Mouse (Mus musculus) forebrain, embryonic 12.5 days (tissue): ENCODE measurements around the gene Crybg3. TPM values are rescaled to one million over a fixed set of nuclear protein-coding genes. Genes with fewer than 3 reads are reported as not detected.
A peak's percentile ranks its signal among the peaks of the same experiment; 100 is the strongest.

Experiments used
- ATAC-seq: fragments of 200-750 bp; cut with Nextera tagmentation; 2 replicates; pipeline ENCODE4 v1.8.0; 2017; ENCODE audit warnings: moderate TSS enrichment; ENCODE audit not compliant: low FRiP score
- H3K27ac ChIP-seq: fragments of 300-500 bp; sonication (generic); 2 replicates; pipeline ENCODE4 v1.5.1; 2016; ENCODE audit warnings: mild to moderate bottlenecking
- H3K27me3 ChIP-seq: fragments of 300-500 bp; sonication (generic); 2 replicates; pipeline ENCODE4 v1.6.1; 2016; ENCODE audit warnings: mild to moderate bottlenecking
- H3K36me3 ChIP-seq: fragments of 300-500 bp; sonication (generic); replicated peaks from 2 replicates; pipeline ENCODE4 v1.6.1; 2016; ENCODE audit warnings: mild to moderate bottlenecking
- H3K4me1 ChIP-seq: fragments of 300-500 bp; sonication (generic); 2 replicates; pipeline ENCODE4 v1.6.1; 2016
- H3K4me2 ChIP-seq: fragments of 300-500 bp; sonication (generic); 2 replicates; pipeline ENCODE4 v1.6.1; 2016; ENCODE audit warnings: mild to moderate bottlenecking, moderate library complexity
- H3K4me3 ChIP-seq: fragments of 300-500 bp; sonication (generic); replicated peaks from 2 replicates; pipeline ENCODE4 v1.5.1; 2016; ENCODE audit warnings: mild to moderate bottlenecking
- H3K9ac ChIP-seq: fragments of 300-500 bp; sonication (generic); 2 replicates; pipeline ENCODE4 v1.6.1; 2016; ENCODE audit warnings: mild to moderate bottlenecking
- H3K9me3 ChIP-seq: fragments of 300-500 bp; sonication (generic); 2 replicates; pipeline ENCODE4 v1.6.1; 2016
- WGBS: fragments of 180-500 bp; shearing (Covaris S2); methylation state at CpG from one replicate; pipeline ENCODE4 v1.1.7; 2016; 5-methylcytosine and 5-hydroxymethylcytosine counted together
- polyA plus RNA-seq: library from polyadenylated mRNA; unstranded; fragments of >200 nt; fragmentation: Nextera tagmentation; extraction: Ambion mirVana; gene quantifications from 2 replicates; pipeline ENCODE4 v1.2.1, GENCODE M21; 2016

Crybg3 gene
- polyA plus RNA-seq, 1 experiment from 2014 or later = 4.9 TPM

DNA sequence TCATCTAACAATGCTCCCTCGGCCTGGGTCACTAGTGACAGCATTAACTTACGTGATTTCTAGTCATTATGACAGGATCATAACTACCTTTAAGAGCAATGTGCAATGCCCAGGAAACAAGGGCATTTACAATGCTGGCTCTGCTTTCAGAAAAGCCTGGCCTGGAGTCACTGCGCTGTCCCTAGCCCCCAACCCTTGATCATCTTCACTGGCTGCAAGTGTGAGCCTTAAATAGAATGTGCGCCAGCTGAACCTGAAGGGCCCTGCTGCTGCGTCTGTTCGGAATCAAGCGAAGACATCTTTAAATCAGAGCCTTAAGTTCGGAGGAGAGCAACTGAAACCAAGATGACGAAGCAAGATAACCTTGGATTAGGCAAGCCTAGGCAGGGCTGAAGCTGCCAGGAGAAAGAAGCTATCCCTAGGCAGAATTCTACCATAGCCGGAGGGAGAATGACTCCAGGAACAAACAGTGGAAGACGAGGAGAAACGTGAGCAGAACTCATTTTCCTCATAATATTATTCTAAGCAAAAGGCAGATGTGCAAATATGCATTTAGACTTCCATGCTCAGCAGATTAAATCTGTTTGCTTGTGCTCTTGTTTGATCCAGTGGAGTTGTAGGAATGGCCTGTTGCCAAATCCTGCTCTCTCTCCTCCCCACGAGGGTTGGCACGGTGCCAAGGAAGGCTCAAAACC, 52.7 kb downstream of the Crybg3 start:
- no peak overlapping the region for H3K4me2 ChIP-seq
- H3K4me1 ChIP-seq = peaks cover 17% of the 10 kb centered on the region
- no peak overlapping the region for H3K4me3 ChIP-seq
- no peaks in the 10 kb centered on the region for H3K27me3 ChIP-seq
- 70% methylated on average over 14 of the region's 14 CpGs for WGBS
- H3K36me3 ChIP-seq = 0 out of 2 replicates have a peak, but pooled peaks cover 3% of the 10 kb centered on the region
- no peak overlapping the region for H3K27ac ChIP-seq
- no peaks in the 10 kb centered on the region for H3K9me3 ChIP-seq
- H3K9ac ChIP-seq = no peak overlapping the region
- ATAC-seq = peak; percentile 51; the same call in 1 of the 2 replicates

DNA sequence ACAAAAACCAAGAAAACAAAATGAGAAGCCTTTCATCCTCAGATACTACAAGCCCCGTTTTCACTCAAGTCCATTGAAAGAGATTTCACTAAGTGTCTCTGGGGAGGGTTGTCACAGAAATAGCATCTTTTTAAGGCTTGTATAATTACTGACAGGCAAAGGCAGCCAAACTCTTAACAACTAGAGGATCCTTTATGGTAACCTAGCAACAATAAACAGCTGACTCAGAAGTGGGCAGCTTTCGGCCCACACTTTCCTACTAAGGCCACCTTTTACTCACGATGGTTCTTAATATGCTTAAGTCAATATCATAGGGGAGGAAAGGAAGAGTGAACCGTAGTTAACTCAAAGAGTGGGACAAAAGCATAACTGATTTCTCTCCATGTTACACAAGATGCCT, 53.3 kb downstream of the Crybg3 start:
- no peak overlapping the region for H3K27ac ChIP-seq

DNA sequence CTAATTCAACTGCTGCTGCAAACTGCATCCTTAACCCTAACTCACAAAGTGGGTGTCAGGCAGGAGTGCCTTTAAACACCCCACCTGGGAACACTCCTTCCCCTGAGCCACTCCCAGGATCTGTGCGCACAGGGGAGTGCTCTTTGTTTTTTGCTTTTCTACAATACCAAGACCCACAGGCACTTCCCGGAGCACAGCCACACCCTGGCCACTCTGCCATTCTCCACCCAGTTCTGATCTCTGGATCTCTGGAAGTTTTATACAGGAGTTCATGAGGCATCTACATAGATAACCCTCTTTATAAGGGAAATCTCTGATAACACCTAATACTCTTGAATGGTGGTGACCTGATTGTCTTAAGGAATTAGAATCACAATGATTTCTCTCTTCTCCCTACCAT, 55.4 kb downstream of the Crybg3 start:
- H3K9me3 ChIP-seq = no peaks in the 10 kb centered on the region
- no peak for ATAC-seq
- 70% methylated on average over 2 of the region's 2 CpGs for WGBS

More for the DNA sequence above, 53.3 kb downstream of the Crybg3 start:
- 39% methylated on average over 4 of the region's 4 CpGs for WGBS
- Histone ChIP-seq H3K9me3 (no peaks in the 10 kb centered on the region), H3K4me1 (peaks cover 17% of the 10 kb centered on the region), H3K4me3 (no peak overlapping the region), H3K27me3 (no peaks in the 10 kb centered on the region), H3K9ac (no peak overlapping the region), H3K4me2 (no peak overlapping the region), H3K36me3 (0 out of 2 replicates have a peak, but pooled peaks cover 3% of the 10 kb centered on the region)
- peak; percentile 52; the same call in 1 of the 2 replicates for ATAC-seq

DNA sequence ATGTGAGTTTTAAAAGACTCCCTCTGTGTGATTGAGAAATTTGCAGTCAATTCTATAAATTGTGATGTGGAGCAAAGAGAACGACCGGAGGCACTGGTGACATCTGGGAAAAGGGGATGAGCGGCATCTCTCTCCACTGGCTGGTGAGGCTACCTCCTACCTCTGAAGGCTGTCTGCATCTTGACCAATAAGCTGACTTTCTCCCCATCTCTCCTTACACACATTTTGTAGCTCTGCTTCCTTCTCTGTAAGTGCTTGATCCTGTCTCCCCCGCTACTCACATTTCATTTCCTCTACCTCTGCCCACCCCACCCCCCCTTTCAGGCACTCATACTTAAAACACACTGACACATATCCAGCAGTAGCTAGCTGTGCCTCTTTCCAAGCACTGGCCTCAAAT, 59.4 kb downstream of the Crybg3 start:
- no peaks in the 10 kb centered on the region for H3K9me3 ChIP-seq
- no peak for ATAC-seq
- H3K9ac ChIP-seq = no peak overlapping the region
- no peak overlapping the region for H3K4me3 ChIP-seq
- H3K27ac ChIP-seq = no peak overlapping the region
- no peaks in the 10 kb centered on the region for H3K36me3 ChIP-seq
- no peaks in the 10 kb centered on the region for H3K27me3 ChIP-seq
- no peaks in the 10 kb centered on the region for H3K4me1 ChIP-seq
- H3K4me2 ChIP-seq = no peak overlapping the region
- WGBS = 75% methylated on average over 4 of the region's 4 CpGs

More for the DNA sequence above, 55.4 kb downstream of the Crybg3 start:
- Histone ChIP-seq H3K36me3 (0 out of 2 replicates have a peak, but pooled peaks cover 3% of the 10 kb centered on the region), H3K27me3 (no peaks in the 10 kb centered on the region), H3K27ac (no peak overlapping the region), H3K4me3 (no peak overlapping the region), H3K4me1 (peaks cover 17% of the 10 kb centered on the region), H3K4me2 (no peak overlapping the region), H3K9ac (no peak overlapping the region)

DNA sequence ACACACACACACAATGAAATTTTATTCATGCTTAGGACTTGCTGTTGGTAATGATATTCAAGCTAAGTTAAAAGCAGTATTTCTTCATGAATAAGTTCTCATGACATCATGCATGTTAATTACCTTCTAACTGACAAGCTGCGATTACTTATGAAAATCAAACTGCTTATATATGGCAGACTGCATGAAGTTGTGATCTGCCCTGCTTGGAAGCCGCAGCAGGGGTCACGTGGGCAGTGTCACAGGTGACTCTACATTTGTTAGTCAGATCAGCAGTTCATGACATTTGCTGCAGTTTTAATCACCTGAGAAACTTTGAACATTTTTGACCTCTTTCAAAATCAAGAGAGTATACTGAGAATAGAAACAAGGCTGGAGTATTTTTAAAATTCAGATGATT, 59.8 kb downstream of the Crybg3 start:
- 89% methylated on average over 3 of the region's 3 CpGs for WGBS
- H3K9ac ChIP-seq = no peak overlapping the region
- H3K27ac ChIP-seq = no peak overlapping the region
- no peak overlapping the region for H3K4me2 ChIP-seq
- H3K27me3 ChIP-seq = no peaks in the 10 kb centered on the region
- no peak overlapping the region for H3K4me3 ChIP-seq
- no peaks in the 10 kb centered on the region for H3K4me1 ChIP-seq
- H3K9me3 ChIP-seq = no peaks in the 10 kb centered on the region
- H3K36me3 ChIP-seq = no peaks in the 10 kb centered on the region
- no peak for ATAC-seq

DNA sequence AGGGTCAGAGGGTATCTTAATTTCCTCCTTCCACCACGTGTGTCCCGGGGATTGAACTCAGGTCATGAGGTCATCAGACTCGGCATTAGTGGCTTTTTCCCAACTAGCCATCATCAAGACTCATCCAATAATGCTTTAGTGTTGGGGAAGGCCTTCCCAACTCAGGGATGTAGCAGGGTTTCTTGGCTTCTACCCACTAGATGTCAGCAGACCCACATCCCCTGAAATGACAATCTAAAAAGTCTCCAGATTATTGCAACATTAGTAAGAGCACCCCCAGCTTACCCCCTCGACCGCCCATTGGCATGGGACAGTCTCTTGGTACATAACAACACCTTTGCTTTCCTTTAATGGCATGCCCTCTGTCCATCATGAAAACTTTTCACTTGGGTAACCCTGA, 65.1 kb downstream of the Crybg3 start:
- no peaks in the 10 kb centered on the region for H3K36me3 ChIP-seq
- no peak for ATAC-seq
- no peaks in the 10 kb centered on the region for H3K9me3 ChIP-seq
- no peaks in the 10 kb centered on the region for H3K27me3 ChIP-seq
- H3K9ac ChIP-seq = no peak overlapping the region
- no peak overlapping the region for H3K4me2 ChIP-seq
- no peaks in the 10 kb centered on the region for H3K4me1 ChIP-seq
- H3K27ac ChIP-seq = no peak overlapping the region
- WGBS = 87% methylated on average over 5 of the region's 5 CpGs
- H3K4me3 ChIP-seq = no peak overlapping the region

DNA sequence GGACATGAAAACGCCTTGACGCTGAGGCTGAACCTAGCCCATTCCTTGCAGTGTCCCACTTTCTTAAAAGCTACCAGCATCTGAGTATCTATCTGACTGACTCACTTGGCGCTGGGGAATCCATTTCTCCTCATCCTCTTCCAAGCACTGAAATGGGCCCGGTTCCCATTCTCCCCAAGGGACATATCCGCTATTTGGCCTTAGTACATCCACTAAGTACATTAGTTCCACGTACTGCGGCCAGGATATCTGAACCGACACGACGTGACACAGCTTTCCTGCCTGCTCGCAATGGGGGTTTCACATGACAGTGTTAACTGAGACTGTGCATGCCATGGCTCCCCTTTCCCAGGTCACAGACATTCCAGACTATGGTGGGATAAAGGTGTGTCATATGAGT, 66.4 kb downstream of the Crybg3 start:
- Histone ChIP-seq H3K4me2 (no peak overlapping the region), H3K36me3 (peaks cover 4% of the 10 kb centered on the region; the same call in 1 of the 2 replicates), H3K9me3 (no peaks in the 10 kb centered on the region), H3K27ac (no peak overlapping the region), H3K9ac (no peak overlapping the region), H3K4me1 (no peaks in the 10 kb centered on the region), H3K4me3 (no peak overlapping the region), H3K27me3 (no peaks in the 10 kb centered on the region)
- no peak for ATAC-seq
- whole genome bisulfite sequencing = 87% methylated on average over 11 of the region's 11 CpGs

DNA sequence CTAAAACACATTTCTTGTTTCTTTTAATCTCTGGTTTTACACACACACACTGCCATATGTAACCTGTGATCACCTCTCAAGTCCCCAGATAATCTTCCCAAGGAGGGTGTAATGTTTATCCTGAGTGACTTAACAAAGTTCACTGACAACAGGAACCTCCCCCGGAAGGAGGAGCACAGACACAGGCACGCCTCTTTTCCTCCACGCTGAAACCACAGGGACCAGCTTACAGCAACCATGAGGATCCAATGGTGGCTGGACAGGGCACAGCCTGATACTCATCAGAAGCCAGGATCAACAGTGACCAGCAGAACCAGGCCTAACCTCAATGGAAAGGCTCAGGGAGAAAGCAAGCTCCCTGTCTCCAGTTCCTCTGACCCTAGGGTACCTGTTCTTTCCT, 68.2 kb downstream of the Crybg3 start:
- Histone ChIP-seq H3K4me2 (no peak overlapping the region), H3K36me3 (peaks cover 4% of the 10 kb centered on the region; the same call in 1 of the 2 replicates), H3K4me1 (no peaks in the 10 kb centered on the region), H3K9ac (no peak overlapping the region), H3K27me3 (no peaks in the 10 kb centered on the region), H3K9me3 (no peaks in the 10 kb centered on the region), H3K27ac (no peak overlapping the region), H3K4me3 (no peak overlapping the region)
- WGBS = 47% methylated on average over 3 of the region's 3 CpGs
- ATAC-seq = no peak

DNA sequence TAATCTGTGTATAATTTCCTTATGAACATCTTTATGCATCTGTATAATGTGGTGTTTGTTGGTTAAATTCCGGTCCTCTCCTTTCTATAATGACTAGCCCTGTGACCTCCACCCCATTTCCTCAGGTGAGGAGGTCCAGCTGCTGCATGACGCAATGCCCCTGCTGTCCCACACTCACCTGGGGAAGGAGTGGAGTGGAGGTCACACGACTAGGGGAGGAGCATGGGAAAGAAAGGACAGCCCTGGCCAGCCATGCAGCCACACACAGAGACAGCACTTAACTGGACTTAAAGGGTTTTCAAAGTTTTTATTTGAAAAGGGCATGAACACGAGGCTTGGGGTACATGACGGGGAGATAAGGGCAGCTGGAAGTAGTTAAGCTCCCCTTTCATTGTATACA, 69.5 kb downstream of the Crybg3 start:
- H3K27ac ChIP-seq = no peak overlapping the region

DNA sequence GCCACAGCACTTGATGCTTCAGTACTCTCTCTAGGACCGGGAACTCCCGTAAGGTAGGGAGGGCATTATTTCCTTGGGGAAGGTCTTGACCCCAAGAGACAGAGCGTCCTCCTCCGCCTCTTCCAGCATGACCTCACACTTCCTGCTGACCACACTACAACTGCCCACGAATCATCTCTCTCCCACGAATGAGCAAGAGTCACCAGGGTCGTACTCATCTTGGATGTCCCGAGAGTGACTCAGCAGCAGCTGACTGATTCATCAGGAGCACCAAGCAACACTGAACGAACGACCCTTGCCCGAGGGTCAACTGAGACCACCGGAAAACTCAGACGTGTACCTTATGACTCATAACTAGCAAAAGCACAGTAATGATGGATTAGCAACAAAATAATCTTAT, 71.2 kb downstream of the Crybg3 start:
- peaks cover 4% of the 10 kb centered on the region; the same call in 1 of the 2 replicates for H3K36me3 ChIP-seq
- no peak overlapping the region for H3K27ac ChIP-seq
- no peaks in the 10 kb centered on the region for H3K27me3 ChIP-seq
- H3K4me1 ChIP-seq = no peaks in the 10 kb centered on the region
- H3K4me2 ChIP-seq = no peak overlapping the region
- H3K9ac ChIP-seq = no peak overlapping the region
- ATAC-seq = no peak
- 89% methylated on average over 13 of the region's 13 CpGs for WGBS
- H3K4me3 ChIP-seq = no peak overlapping the region
- H3K9me3 ChIP-seq = no peaks in the 10 kb centered on the region

More for the DNA sequence above, 69.5 kb downstream of the Crybg3 start:
- 86% methylated on average over 5 of the region's 5 CpGs for WGBS
- H3K9ac ChIP-seq = no peak overlapping the region
- no peaks in the 10 kb centered on the region for H3K4me1 ChIP-seq
- H3K4me2 ChIP-seq = no peak overlapping the region
- no peaks in the 10 kb centered on the region for H3K9me3 ChIP-seq
- no peak overlapping the region for H3K4me3 ChIP-seq
- H3K27me3 ChIP-seq = no peaks in the 10 kb centered on the region
- H3K36me3 ChIP-seq = peaks cover 4% of the 10 kb centered on the region; the same call in 1 of the 2 replicates
- ATAC-seq = no peak

DNA sequence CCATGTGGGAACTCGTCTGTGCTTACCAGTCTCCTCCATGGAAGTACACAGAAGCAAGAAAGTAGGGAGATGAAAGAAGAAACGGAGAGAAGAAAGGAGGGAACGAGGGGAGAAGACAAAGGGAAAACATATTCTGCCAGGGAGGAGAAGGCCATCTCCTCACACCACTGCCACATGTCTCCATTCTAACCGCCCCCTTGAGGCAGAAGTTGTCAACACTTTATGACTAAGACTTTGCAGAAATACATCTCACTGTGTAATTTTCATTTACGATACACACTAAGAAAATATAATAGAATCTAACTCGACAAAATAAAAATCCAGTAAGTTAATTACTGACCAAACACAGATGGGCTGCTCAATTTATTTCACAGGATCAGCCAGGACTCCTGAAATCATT, 73.8 kb downstream of the Crybg3 start:
- no peaks in the 10 kb centered on the region for H3K27me3 ChIP-seq
- H3K9me3 ChIP-seq = no peaks in the 10 kb centered on the region
- no peak overlapping the region for H3K4me2 ChIP-seq
- no peak for ATAC-seq
- peaks cover 4% of the 10 kb centered on the region; the same call in 1 of the 2 replicates for H3K36me3 ChIP-seq
- no peak overlapping the region for H3K4me3 ChIP-seq
- no peak overlapping the region for H3K9ac ChIP-seq
- no peak overlapping the region for H3K27ac ChIP-seq
- no peaks in the 10 kb centered on the region for H3K4me1 ChIP-seq
- 81% methylated on average over 6 of the region's 6 CpGs for WGBS

DNA sequence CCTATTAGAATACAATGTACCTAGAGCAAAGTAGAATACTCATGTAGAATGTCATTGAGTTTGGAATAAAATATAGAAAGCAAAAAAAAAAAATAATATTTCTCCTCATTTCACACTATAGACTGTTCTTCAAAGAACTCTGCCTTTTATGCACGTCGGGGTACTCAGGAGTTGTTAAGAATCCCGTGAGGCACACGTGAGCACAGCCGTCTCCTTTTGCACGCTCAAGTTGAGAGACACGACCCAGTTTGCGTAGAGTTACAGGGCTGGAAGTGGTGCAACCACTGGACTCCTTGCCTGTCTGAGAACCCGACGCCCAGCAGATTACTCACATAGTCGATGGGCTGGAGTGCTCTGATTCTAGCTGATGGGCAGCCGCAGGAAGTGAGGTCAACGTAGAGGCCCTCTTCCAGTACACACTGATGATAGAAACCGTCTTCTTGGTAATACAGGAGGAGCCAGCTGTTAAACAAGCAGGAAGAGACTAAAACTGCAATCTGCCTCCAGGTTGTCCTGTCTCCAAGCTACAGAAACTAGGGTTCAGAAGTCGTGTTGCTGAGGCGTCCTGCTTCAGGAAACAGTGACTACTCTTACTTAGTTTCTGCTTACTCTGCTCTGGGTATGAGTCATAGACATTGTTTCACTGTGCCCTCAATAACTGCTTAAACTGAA, 78.9 kb downstream of the Crybg3 start:
- H3K4me1 ChIP-seq = no peaks in the 10 kb centered on the region
- no peaks in the 10 kb centered on the region for H3K27me3 ChIP-seq
- WGBS = 93% methylated on average over 16 of the region's 16 CpGs
- H3K9me3 ChIP-seq = no peaks in the 10 kb centered on the region
- no peak overlapping the region for H3K4me3 ChIP-seq
- no peak overlapping the region for H3K9ac ChIP-seq
- H3K4me2 ChIP-seq = no peak overlapping the region
- H3K36me3 ChIP-seq = no peaks in the 10 kb centered on the region
- ATAC-seq = no peak
- no peak overlapping the region for H3K27ac ChIP-seq
